Mouse (Mus musculus) macrophage (primary cell): ENCODE data around the gene Gm49368. TPM values are rescaled to one million over a fixed set of nuclear protein-coding genes. Genes with fewer than 3 reads are reported as not detected.
"Not testable (repeated sequence)": the region's sequence is repeated elsewhere in the genome, so short reads cannot be mapped to it uniquely, and the experiment has no call there.

Experiments
- H3K27ac ChIP-seq: fragments of 350-480 bp; formaldehyde crosslinking; 2 replicates; pipeline ENCODE4 v1.9.0; 2021
- H3K36me3 ChIP-seq: fragments of 350-480 bp; formaldehyde crosslinking; 2 replicates; pipeline ENCODE4 v1.9.0; 2021; ENCODE audit errors: inconsistent target
- H3K4me3 ChIP-seq: fragments of 350-480 bp; formaldehyde crosslinking; 2 replicates; pipeline ENCODE4 v1.9.0; 2021; ENCODE audit errors: inconsistent target
- H3K79me2 ChIP-seq: fragments of 350-480 bp; formaldehyde crosslinking; 2 replicates; pipeline ENCODE4 v1.9.0; 2021; ENCODE audit errors: inconsistent target
- WGBS: methylation state at CpG from one replicate; pipeline ENCODE4 v1.1.7; 2026; ENCODE audit warnings: inconsistent platforms; ENCODE audit not compliant: missing documents; 5-methylcytosine and 5-hydroxymethylcytosine counted together
- polyA plus RNA-seq: library from polyadenylated mRNA; stranded (reverse); fragments of 250-400 nt; gene quantifications from 3 replicates; pipeline ENCODE4 v1.2.4, GENCODE M21; 2018; ENCODE audit warnings: inconsistent platforms

The Gm49368 gene
- polyA plus RNA-seq, 1 experiment from 2014 or later, result 1.0 TPM

- H3K79me2 ChIP-seq, H3K4me3 ChIP-seq, H3K27ac ChIP-seq, H3K36me3 ChIP-seq: not testable (repeated sequence)
- 30% methylated on average over 2 of the region's 15 CpGs for WGBS
Observed at GRCm38 (mm10) chr7:128042161-128042820, 20.2 kb upstream of the Gm49368 start.

GRCm38 (mm10) chr7:128044142-128044785, 18.2 kb upstream of the Gm49368 start:
- H3K4me3 ChIP-seq, result no peak overlapping the region
- H3K79me2 ChIP-seq, result no peaks in the 10 kb centered on the region

GRCm38 (mm10) chr7:128045640-128046039, 16.8 kb upstream of the Gm49368 start:
- no peak overlapping the region for H3K4me3 ChIP-seq
- H3K79me2 ChIP-seq, result no peaks in the 10 kb centered on the region
- H3K36me3 ChIP-seq, result no peaks in the 10 kb centered on the region
- 97% methylated on average over 2 of the region's 2 CpGs for WGBS
- H3K27ac ChIP-seq, result no peak overlapping the region

More at GRCm38 (mm10) chr7:128044142-128044785, 18.2 kb upstream of the Gm49368 start:
- WGBS, result 61% methylated on average over 3 of the region's 4 CpGs
- Histone ChIP-seq H3K27ac (no peak overlapping the region), H3K36me3 (no peaks in the 10 kb centered on the region)

DNA sequence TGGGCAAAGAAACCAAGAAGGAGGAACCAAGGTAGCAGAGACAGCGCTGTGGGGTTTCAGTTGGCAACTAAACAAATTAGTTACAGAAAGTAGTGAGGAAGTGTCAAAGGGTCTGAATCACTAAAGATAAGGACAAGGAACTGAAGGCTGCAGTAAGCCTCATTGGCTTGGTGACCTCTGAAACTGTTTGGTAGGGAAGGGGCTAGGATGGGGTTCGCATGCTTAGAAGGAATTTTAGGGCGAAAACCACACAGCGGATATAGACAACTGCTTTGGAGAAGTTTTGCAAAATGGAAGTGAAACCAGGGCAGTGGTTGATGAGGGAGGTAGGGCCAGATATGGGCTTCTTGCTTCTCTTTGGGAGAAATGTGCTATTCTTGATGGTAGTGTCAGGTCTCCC, 13.7 kb upstream of the Gm49368 start:
- H3K36me3 ChIP-seq, result no peaks in the 10 kb centered on the region
- peak overlapping the region; percentile 82 for H3K27ac ChIP-seq
- H3K79me2 ChIP-seq, result no peaks in the 10 kb centered on the region
- H3K4me3 ChIP-seq, result no peak overlapping the region; the same call in 1 of the 2 replicates
- 0% methylated on average over 4 of the region's 4 CpGs for WGBS

- no peaks in the 10 kb centered on the region for H3K79me2 ChIP-seq
- 0% methylated on average over 2 of the region's 2 CpGs for WGBS
- H3K27ac ChIP-seq, result peak overlapping the region; percentile 82
- H3K36me3 ChIP-seq, result no peaks in the 10 kb centered on the region
- H3K4me3 ChIP-seq, result no peak overlapping the region
Observed at GRCm38 (mm10) chr7:128049254-128049653, 13.2 kb upstream of the Gm49368 start.

DNA sequence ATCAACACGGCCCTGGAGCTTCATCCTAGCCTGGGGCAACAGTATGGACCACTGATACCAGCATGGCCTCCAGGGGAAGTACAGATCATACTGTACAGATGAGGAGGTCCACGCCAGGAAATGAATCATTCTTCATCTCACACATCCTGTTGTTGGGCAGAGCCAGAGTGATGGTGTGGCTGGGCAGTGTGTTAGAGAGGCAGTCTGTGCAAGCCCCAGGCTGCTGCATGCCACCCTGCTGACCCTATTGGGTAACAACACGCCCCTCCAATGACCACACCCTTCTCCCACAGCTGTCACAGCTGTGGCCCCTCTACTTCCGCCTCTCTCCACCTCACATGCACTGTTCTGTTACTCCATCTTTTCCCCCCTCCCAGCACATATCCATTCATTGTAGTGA, 11.7 kb upstream of the Gm49368 start:
- Histone ChIP-seq H3K4me3 (no peak overlapping the region), H3K36me3 (no peaks in the 10 kb centered on the region), H3K79me2 (no peaks in the 10 kb centered on the region), H3K27ac (peak overlapping the region; percentile 82)
- WGBS, result 10% methylated on average over 4 of the region's 4 CpGs

GRCm38 (mm10) chr7:128053061-128053460, 9.4 kb upstream of the Gm49368 start:
- Histone ChIP-seq H3K79me2 (no peaks in the 10 kb centered on the region), H3K4me3 (no peak overlapping the region), H3K27ac (peak overlapping the region; percentile 82), H3K36me3 (no peaks in the 10 kb centered on the region)
- 2% methylated on average over 5 of the region's 5 CpGs for WGBS

DNA sequence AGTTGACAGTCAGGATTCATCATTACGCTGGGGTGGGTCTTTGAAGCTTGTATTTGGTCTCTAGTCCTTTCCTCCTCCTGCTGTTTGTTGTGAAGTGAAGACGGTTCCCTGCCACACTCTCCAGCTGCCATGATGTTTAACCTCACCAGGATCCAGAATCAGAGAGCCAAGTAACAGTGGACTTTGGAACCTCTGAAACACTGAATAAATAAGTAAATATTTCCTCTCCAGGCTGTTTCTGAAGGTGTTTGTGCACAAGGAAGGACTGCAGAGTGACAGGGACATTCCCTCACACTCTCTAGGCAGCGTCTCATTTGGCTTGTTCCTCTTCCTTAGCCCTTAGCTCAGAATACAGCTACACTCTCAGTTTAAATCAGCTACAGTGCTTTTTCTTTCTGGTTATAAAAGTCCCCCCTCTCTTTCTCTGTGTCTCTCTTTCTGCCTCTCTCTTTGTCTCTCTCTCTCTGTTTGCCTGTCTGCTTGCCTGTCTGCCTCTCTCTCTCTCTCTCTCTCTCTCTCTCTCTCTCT, 5.5 kb upstream of the Gm49368 start:
- WGBS, result 46% methylated on average over 3 of the region's 3 CpGs
- Histone ChIP-seq H3K36me3 (no peaks in the 10 kb centered on the region), H3K27ac (peak overlapping the region; percentile 68), H3K4me3 (no peak overlapping the region), H3K79me2 (no peaks in the 10 kb centered on the region)

DNA sequence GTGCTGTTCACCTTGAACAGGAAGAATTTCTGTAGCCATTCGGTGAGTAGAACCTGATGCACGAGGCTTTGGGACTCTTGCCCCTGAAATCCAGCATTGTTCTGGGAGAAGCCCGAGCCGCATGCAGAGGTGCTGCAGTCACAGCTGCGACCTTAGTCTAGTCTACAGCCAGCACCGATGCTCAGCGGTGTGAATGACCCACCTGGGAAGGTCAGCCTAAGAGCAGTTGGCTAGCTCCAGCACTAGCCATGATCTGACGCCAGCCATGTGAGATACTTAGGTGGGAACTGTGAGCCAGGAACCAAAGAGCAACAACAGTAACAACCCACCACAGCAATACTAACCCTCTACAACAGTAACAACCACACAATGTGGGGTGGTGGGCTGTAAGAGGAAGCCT, 4.6 kb upstream of the Gm49368 start:
- Histone ChIP-seq H3K27ac (peak overlapping the region; percentile 68), H3K79me2 (no peaks in the 10 kb centered on the region), H3K4me3 (no peak overlapping the region), H3K36me3 (no peaks in the 10 kb centered on the region)
- WGBS, result 90% methylated on average over 7 of the region's 8 CpGs

DNA sequence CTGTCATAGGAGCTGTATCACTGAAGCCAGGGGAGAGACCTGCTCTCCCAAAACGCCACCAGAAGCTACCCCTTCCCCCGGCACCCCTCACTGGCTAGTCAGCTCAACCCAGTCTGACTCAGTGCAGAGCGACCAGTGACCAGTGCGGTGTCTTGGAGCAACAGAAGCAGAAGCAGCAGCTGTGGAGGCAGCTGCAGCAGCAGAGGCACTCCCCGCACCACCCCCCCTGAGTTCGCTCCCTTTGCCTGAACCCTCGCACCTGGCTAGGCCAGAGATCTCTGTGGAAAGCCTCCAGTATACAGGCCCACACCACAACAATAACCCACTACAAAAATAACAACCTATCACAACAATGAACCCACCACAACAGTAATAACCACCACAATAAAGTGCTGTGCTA, 3.9 kb upstream of the Gm49368 start:
- H3K4me3 ChIP-seq, result no peak overlapping the region
- 3% methylated on average over 7 of the region's 7 CpGs for WGBS
- H3K27ac ChIP-seq, result peak overlapping the region; percentile 68
- no peaks in the 10 kb centered on the region for H3K36me3 ChIP-seq
- no peaks in the 10 kb centered on the region for H3K79me2 ChIP-seq

GRCm38 (mm10) chr7:128059091-128059490, 3.4 kb upstream of the Gm49368 start:
- no peaks in the 10 kb centered on the region for H3K36me3 ChIP-seq
- peaks cover 5% of the 10 kb centered on the region for H3K79me2 ChIP-seq
- no peak overlapping the region for H3K4me3 ChIP-seq
- H3K27ac ChIP-seq, result peak overlapping the region; percentile 68
- 4% methylated on average over 4 of the region's 4 CpGs for WGBS

DNA sequence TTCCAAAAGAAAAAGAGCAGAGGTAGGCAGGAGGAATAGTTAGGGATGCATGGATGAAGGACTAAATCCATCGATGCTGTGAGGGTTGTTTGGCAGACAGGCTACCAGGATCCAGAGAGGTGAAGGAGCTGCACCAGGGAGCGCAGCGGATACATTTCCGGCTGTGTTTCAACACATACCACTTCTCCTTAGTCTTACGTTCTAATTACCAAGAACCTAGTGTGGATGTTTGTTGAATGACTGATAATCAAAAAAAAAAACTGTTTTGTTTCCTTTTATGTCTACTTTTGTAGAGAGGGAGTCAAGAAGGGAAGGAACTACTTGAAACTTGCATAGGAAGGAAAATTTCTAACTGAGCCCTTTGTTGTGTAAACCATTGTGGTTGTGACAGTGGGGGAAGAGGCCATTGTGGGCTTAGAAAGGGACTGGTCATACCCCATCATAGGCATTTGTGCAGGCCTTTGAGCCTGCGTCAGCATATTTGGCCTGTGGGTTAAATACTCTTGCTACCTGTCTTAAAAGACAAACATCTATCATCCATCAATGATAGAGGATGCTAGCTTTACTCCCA, 813 bp downstream of the Gm49368 start:
- Histone ChIP-seq H3K27ac (peak overlapping the region; percentile 92), H3K4me3 (peak overlapping the region; percentile 46), H3K36me3 (no peaks in the 10 kb centered on the region), H3K79me2 (peaks cover 31% of the 10 kb centered on the region)
- 19% methylated on average over 6 of the region's 6 CpGs for WGBS

GRCm38 (mm10) chr7:128065547-128065946, 3.1 kb downstream of the Gm49368 start:
- Histone ChIP-seq H3K79me2 (peaks cover 45% of the 10 kb centered on the region), H3K27ac (peak overlapping the region; percentile 74)
- 2% methylated on average over 5 of the region's 5 CpGs for WGBS

GRCm38 (mm10) chr7:128067847-128068246, 5.4 kb downstream of the Gm49368 start:
- 34% methylated on average over 3 of the region's 3 CpGs for WGBS
- H3K79me2 ChIP-seq, result peaks cover 45% of the 10 kb centered on the region
- H3K4me3 ChIP-seq, result no peak overlapping the region
- peak overlapping the region; percentile 74 for H3K27ac ChIP-seq
- H3K36me3 ChIP-seq, result peaks cover 22% of the 10 kb centered on the region

More at GRCm38 (mm10) chr7:128065547-128065946, 3.1 kb downstream of the Gm49368 start:
- Histone ChIP-seq H3K36me3 (peaks cover 9% of the 10 kb centered on the region; the same call in 1 of the 2 replicates), H3K4me3 (no peak overlapping the region)

GRCm38 (mm10) chr7:128069844-128070243, 7.4 kb downstream of the Gm49368 start:
- peaks cover 32% of the 10 kb centered on the region for H3K79me2 ChIP-seq
- H3K27ac ChIP-seq, result no peak overlapping the region
- H3K36me3 ChIP-seq, result peaks cover 26% of the 10 kb centered on the region
- 37% methylated on average over 2 of the region's 2 CpGs for WGBS
- no peak overlapping the region for H3K4me3 ChIP-seq
